Mouse (Mus musculus): ENCODE measurements around the gene Ints11.

DNA sequence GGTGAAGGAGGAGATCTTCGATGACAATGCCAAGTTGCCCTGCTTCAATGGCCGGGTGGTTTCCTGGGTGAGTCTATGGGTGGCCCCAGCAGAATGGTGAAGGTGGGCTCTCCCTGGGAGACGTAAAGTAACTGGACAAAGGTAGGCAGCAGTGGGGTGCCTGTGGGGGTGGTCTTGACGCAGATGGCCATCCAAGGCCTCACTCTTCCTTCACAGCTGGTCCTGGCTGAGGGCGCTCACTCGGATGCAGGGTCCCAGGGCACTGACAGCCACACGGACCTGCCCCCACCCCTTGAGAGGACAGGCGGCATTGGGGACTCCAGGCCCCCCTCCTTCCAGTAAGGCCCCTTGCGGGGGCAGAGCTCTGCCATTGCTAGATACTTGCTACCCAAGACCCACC lies 15.9 kb upstream of the Ints11 start:
- TF ChIP-seq CTCF (IDR thresholded peaks at IDR 0.05; ENCODE audit: low read depth, low read length) = no peak
- no peak for TF ChIP-seq POLR2A (IDR thresholded peaks at IDR 0.05; ENCODE audit: extremely low read depth, insufficient read depth, low read length)

All from liver, adult 2 months (tissue).